Mouse (Mus musculus) adrenal gland, adult 18-20 months (tissue): ENCODE results near the gene Gm17545. TPM values are rescaled to one million over a fixed set of nuclear protein-coding genes. Genes with fewer than 3 reads are reported as not detected.

ENCODE experiments used
- DNase-seq, 2 experiments: peaks; one replicate each; pipeline ENCODE4 v3.0.0; 2021 to 2022; ENCODE audit warnings: low spot score in 2 of 2
- total RNA-seq, 2 experiments: library from RNA; stranded (reverse); gene quantifications; 1 replicate in 1 of 2; 2 replicates in 1 of 2; pipeline ENCODE4 v1.2.3; 2021

Gene Gm17545
- total RNA-seq, 2 experiments from 2014 or later: not detected

- DNase-seq: no peak
These were observed 10.9 kb upstream of the Gm17545 start for GRCm38 (mm10) chr9:22443157-22443556.

- DNase-seq: no peak
These were observed 9.0 kb upstream of the Gm17545 start for GRCm38 (mm10) chr9:22445123-22445522.

GRCm38 (mm10) chr9:22447213-22447612 is 6.9 kb upstream of the Gm17545 start:
- no peak for DNase-seq

- DNase-seq: no peak
These were observed 5.7 kb upstream of the Gm17545 start for GRCm38 (mm10) chr9:22448420-22448819.

- no peak for DNase-seq
These were observed 4.9 kb upstream of the Gm17545 start for GRCm38 (mm10) chr9:22449209-22449608.

- no peak for DNase-seq
These were observed 1.4 kb upstream of the Gm17545 start for GRCm38 (mm10) chr9:22452697-22453096.

- DNase-seq: no peak
These were observed 577 bp upstream of the Gm17545 start for GRCm38 (mm10) chr9:22453501-22453924.

- DNase-seq: no peak
These were observed 951 bp downstream of the Gm17545 start for GRCm38 (mm10) chr9:22455041-22455440.

- no peak for DNase-seq
These were observed 3.2 kb downstream of the Gm17545 start for GRCm38 (mm10) chr9:22457142-22457835.

- DNase-seq: no peak
These were observed 7.9 kb downstream of the Gm17545 start for GRCm38 (mm10) chr9:22461946-22462345.

GRCm38 (mm10) chr9:22466212-22466611 is 12.1 kb downstream of the Gm17545 start:
- DNase-seq: no peak

- peak; percentile 54 to 57 for DNase-seq
These were observed 13.5 kb downstream of the Gm17545 start for GRCm38 (mm10) chr9:22467371-22468169.

GRCm38 (mm10) chr9:22468170-22468898 is 14.2 kb downstream of the Gm17545 start:
- DNase-seq: no peak

GRCm38 (mm10) chr9:22468899-22469259 is 14.8 kb downstream of the Gm17545 start:
- no peak for DNase-seq

GRCm38 (mm10) chr9:22469643-22470042 is 15.6 kb downstream of the Gm17545 start, which contains the start of gene Rp9:
Gene Rp9 (minus strand): TSS chr9:22469743.
- no peak for DNase-seq

GRCm38 (mm10) chr9:22475424-22475868 is 21.4 kb downstream of the Gm17545 start, which contains the start of gene Bbs9:
Gene Bbs9 (plus strand): TSS chr9:22475715.
- DNase-seq: peak; percentile 83 to 89

GRCm38 (mm10) chr9:22476265-22476664 is 22.2 kb downstream of the Gm17545 start:
- no peak for DNase-seq

GRCm38 (mm10) chr9:22478946-22479345 is 24.9 kb downstream of the Gm17545 start:
- DNase-seq: no peak

GRCm38 (mm10) chr9:22483866-22484561 is 29.9 kb downstream of the Gm17545 start:
- DNase-seq: no peak

- DNase-seq: no peak
These were observed 30.6 kb downstream of the Gm17545 start for GRCm38 (mm10) chr9:22484562-22485308.
